Mouse (Mus musculus): ENCODE results near the gene Zmynd10. TPM values are rescaled to one million over a fixed set of nuclear protein-coding genes. Genes with fewer than 3 reads are reported as not detected.

Zmynd10 gene
- polyA plus RNA-seq, 1 experiment from 2014 or later, result 0.22 TPM

GRCm38 (mm10) chr9:107581584-107581983, 34.5 kb downstream of the Zmynd10 start:
- H3K9me3 ChIP-seq (replicated peaks), result no peaks in the 10 kb centered on the region
- peaks cover 11% of the 10 kb centered on the region for H3K36me3 ChIP-seq
- no peak overlapping the region for H3K27ac ChIP-seq (ENCODE audit: poor library complexity, severe bottlenecking)
- peak overlapping the region; percentile 94 for H3K4me2 ChIP-seq
- WGBS, result 77% methylated on average over 4 of the region's 4 CpGs
- H3K27me3 ChIP-seq (replicated peaks), result no peaks in the 10 kb centered on the region
- H3K4me1 ChIP-seq (replicated peaks), result peaks cover 37% of the 10 kb centered on the region
- peak overlapping the region; percentile 67 for H3K4me3 ChIP-seq
- H3K9ac ChIP-seq, result peak overlapping the region; percentile 87; the same call in 1 of the 2 replicates
- no peak for ATAC-seq (ENCODE audit: insufficient number of reproducible peaks, low FRiP score)

DNA sequence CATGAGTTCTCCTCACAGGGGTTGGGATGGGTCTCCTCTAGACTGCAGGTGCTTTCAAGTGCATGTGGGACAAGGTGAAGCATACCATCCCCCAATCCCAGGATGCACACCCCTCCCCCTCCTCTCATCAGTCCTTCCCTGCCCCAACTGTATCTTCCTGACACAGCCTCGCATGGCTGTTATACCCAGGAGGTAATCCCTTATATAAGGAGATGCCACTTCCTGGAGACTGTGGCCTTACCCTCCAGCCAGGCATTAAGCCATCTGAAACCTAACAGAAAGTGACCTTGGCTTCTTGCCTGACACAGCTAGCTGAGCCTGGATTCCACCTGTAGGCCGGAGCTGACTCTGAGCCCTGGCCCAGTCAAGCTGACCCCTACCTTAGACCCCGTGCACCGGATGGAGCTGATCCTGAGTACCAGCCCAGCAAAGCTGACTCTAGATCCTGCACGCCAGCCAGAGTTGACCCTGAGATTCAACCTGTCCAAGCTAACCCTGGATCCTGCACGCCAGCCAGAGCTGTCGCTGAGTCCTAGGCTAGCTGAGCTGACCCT, 35.5 kb downstream of the Zmynd10 start:
- ATAC-seq (ENCODE audit: insufficient number of reproducible peaks, low FRiP score), result no peak
- no peaks in the 10 kb centered on the region for H3K9me3 ChIP-seq (replicated peaks)
- H3K4me2 ChIP-seq, result no peak overlapping the region
- peaks cover 29% of the 10 kb centered on the region for H3K4me1 ChIP-seq (replicated peaks)
- no peak overlapping the region for H3K9ac ChIP-seq
- no peak overlapping the region for H3K27ac ChIP-seq (ENCODE audit: poor library complexity, severe bottlenecking)
- H3K36me3 ChIP-seq, result peaks cover 11% of the 10 kb centered on the region
- no peaks in the 10 kb centered on the region for H3K27me3 ChIP-seq (replicated peaks)
- WGBS, result 85% methylated on average over 7 of the region's 7 CpGs
- H3K4me3 ChIP-seq, result no peak overlapping the region

DNA sequence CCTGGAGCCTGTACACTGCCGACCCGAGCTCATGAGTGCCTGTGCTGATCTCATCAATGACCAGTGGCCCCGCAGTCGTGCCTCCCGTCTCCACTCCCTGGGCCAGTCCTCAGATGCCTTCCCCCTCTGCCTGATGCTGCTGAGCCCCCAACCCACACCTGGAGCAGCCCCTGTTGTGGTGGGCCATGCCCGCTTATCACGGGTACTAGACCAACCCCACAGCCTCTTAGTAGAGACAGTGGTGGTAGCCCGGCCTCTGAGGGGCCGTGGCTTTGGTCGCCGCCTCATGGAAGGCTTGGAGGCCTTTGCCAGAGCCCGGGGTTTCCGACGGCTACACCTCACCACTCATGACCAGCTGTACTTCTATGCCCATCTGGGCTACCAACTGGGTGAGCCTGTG, 36.1 kb downstream of the Zmynd10 start:
- Histone ChIP-seq H3K4me2 (no peak overlapping the region), H3K27me3 (replicated peaks) (no peaks in the 10 kb centered on the region), H3K27ac (ENCODE audit: poor library complexity, severe bottlenecking) (no peak overlapping the region), H3K4me1 (replicated peaks) (peaks cover 29% of the 10 kb centered on the region), H3K9me3 (replicated peaks) (no peaks in the 10 kb centered on the region), H3K4me3 (no peak overlapping the region), H3K9ac (no peak overlapping the region), H3K36me3 (peaks cover 11% of the 10 kb centered on the region)
- 88% methylated on average over 14 of the region's 14 CpGs for WGBS
- no peak for ATAC-seq (ENCODE audit: insufficient number of reproducible peaks, low FRiP score)

DNA sequence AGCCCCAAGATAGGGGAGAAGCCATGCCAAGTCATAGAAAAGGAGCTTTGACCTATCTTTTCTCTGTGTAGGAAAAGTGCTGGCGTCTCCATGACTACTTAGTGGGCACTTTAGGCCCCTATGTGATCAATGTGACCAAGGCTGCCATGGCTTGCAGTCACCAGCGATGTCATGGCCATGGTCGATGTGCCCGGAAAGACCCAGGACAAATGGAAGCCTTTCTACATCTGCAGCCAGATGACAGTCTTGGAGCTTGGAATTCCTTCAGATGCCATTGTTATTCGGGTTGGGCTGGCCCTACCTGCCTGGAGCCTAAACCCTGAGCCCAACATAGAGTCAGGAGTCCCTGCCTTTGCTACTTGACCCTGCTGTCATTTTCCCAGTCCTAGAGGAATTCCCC, 39.4 kb downstream of the Zmynd10 start:
- H3K9ac ChIP-seq, result no peak overlapping the region
- peaks cover 45% of the 10 kb centered on the region for H3K4me1 ChIP-seq (replicated peaks)
- no peak overlapping the region for H3K4me3 ChIP-seq
- 87% methylated on average over 5 of the region's 5 CpGs for WGBS
- no peaks in the 10 kb centered on the region for H3K27me3 ChIP-seq (replicated peaks)
- H3K36me3 ChIP-seq, result peaks cover 36% of the 10 kb centered on the region
- no peak for ATAC-seq (ENCODE audit: insufficient number of reproducible peaks, low FRiP score)
- peak overlapping the region; percentile 41 for H3K27ac ChIP-seq (ENCODE audit: poor library complexity, severe bottlenecking)
- peak overlapping the region; percentile 24 for H3K4me2 ChIP-seq
- no peaks in the 10 kb centered on the region for H3K9me3 ChIP-seq (replicated peaks)

- peak within 1 kb of the TSS; percentile 85 for H3K9ac ChIP-seq
- WGBS, result 11% methylated on average over 46 of the region's 46 CpGs
- H3K36me3 ChIP-seq, result peaks cover 43% of the 10 kb centered on the region
- peak within 1 kb of the TSS; percentile 84 for H3K4me3 ChIP-seq
- H3K4me2 ChIP-seq, result peak within 1 kb of the TSS; percentile 84
- ATAC-seq (ENCODE audit: insufficient number of reproducible peaks, low FRiP score), result peak; percentile 97
- peaks cover 38% of the 10 kb centered on the region for H3K4me1 ChIP-seq (replicated peaks)
- no peaks in the 10 kb centered on the region for H3K9me3 ChIP-seq (replicated peaks)
- H3K27me3 ChIP-seq (replicated peaks), result no peaks in the 10 kb centered on the region
- peak within 1 kb of the TSS; percentile 72 for H3K27ac ChIP-seq (ENCODE audit: poor library complexity, severe bottlenecking)
These were observed 40.1 kb downstream of the Zmynd10 start, which contains the start of gene Ifrd2 for GRCm38 (mm10) chr9:107586974-107587832. TSS of gene Ifrd2 (plus strand) at chr9:107587642.

GRCm38 (mm10) chr9:107587833-107588639, 40.9 kb downstream of the Zmynd10 start:
- peaks cover 49% of the 10 kb centered on the region for H3K36me3 ChIP-seq
- H3K27ac ChIP-seq (ENCODE audit: poor library complexity, severe bottlenecking), result peak overlapping the region; percentile 72
- ATAC-seq (ENCODE audit: insufficient number of reproducible peaks, low FRiP score), result peak; percentile 6; the same call in 1 of the 2 replicates

DNA sequence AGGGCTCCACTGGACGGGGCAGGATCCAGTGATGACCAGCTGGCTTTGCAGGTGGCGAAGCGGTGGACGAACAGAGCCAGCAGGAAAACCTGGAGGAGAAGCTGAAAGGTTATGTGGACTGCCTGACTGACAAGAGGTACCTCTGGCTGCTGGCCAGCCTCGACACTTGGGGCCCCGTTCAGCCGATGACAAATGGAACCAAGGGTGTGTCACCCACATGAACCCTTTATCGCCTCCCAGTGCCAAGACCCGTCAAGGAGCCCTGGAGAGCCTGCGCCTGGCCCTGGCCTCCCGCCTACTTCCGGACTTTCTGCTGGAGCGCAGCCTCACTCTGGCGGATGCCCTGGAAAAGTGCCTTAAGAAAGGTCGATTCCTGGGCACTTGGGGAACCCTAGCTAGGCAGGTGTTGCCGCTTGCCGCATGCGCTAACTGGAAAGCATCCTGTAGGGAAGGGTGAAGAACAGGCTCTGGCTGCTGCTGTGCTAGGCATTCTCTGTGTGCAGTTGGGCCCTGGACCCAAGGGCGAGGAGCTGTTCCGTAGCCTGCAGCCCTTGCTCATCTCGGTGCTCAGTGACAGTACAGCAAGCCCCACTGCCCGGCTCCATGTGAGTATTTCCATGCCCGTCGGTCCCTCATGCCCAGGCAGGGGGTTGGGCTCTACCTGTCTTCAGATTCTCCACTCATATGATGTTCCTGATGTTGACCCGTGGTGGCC, 43.1 kb downstream of the Zmynd10 start:
- Histone ChIP-seq H3K9ac (peak overlapping the region; percentile 21; the same call in 1 of the 2 replicates), H3K27ac (ENCODE audit: poor library complexity, severe bottlenecking) (peak overlapping the region; percentile 58), H3K36me3 (peaks cover 56% of the 10 kb centered on the region), H3K4me1 (replicated peaks) (peaks cover 55% of the 10 kb centered on the region), H3K9me3 (replicated peaks) (no peaks in the 10 kb centered on the region), H3K4me2 (peak overlapping the region; percentile 84), H3K27me3 (replicated peaks) (no peaks in the 10 kb centered on the region), H3K4me3 (0 out of 2 replicates have a peak overlapping the region, but pooled peaks have one; percentile 84)
- ATAC-seq (ENCODE audit: insufficient number of reproducible peaks, low FRiP score), result no peak
- WGBS, result 74% methylated on average over 25 of the region's 25 CpGs

More at GRCm38 (mm10) chr9:107587833-107588639, 40.9 kb downstream of the Zmynd10 start:
- 1% methylated on average over 33 of the region's 33 CpGs for WGBS
- no peaks in the 10 kb centered on the region for H3K27me3 ChIP-seq (replicated peaks)
- H3K4me1 ChIP-seq (replicated peaks), result peaks cover 45% of the 10 kb centered on the region
- peak overlapping the region; percentile 84 for H3K4me2 ChIP-seq
- peak overlapping the region; percentile 85 for H3K9ac ChIP-seq
- H3K4me3 ChIP-seq, result peak overlapping the region; percentile 84
- H3K9me3 ChIP-seq (replicated peaks), result no peaks in the 10 kb centered on the region

GRCm38 (mm10) chr9:107590773-107591060, 43.6 kb downstream of the Zmynd10 start:
- Histone ChIP-seq H3K27me3 (replicated peaks) (no peaks in the 10 kb centered on the region), H3K27ac (ENCODE audit: poor library complexity, severe bottlenecking) (no peak overlapping the region), H3K36me3 (peaks cover 56% of the 10 kb centered on the region), H3K4me3 (no peak overlapping the region), H3K4me1 (replicated peaks) (peaks cover 55% of the 10 kb centered on the region), H3K9ac (no peak overlapping the region; the same call in 1 of the 2 replicates), H3K9me3 (replicated peaks) (no peaks in the 10 kb centered on the region), H3K4me2 (no peak overlapping the region)
- ATAC-seq (ENCODE audit: insufficient number of reproducible peaks, low FRiP score), result no peak
- 91% methylated on average over 6 of the region's 6 CpGs for WGBS

- no peaks in the 10 kb centered on the region for H3K9me3 ChIP-seq (replicated peaks)
- no peak overlapping the region for H3K4me3 ChIP-seq
- peaks cover 66% of the 10 kb centered on the region for H3K4me1 ChIP-seq (replicated peaks)
- H3K9ac ChIP-seq, result peak overlapping the region; percentile 47; the same call in 1 of the 2 replicates
- ATAC-seq (ENCODE audit: insufficient number of reproducible peaks, low FRiP score), result no peak
- peaks cover 59% of the 10 kb centered on the region for H3K36me3 ChIP-seq
- H3K27me3 ChIP-seq (replicated peaks), result 0 out of 2 replicates have a peak, but pooled peaks cover under 1% of the 10 kb centered on the region
- 78% methylated on average over 11 of the region's 11 CpGs for WGBS
- H3K4me2 ChIP-seq, result peak overlapping the region; percentile 17; the same call in 1 of the 2 replicates
- peak overlapping the region; percentile 12; the same call in 1 of the 2 replicates for H3K27ac ChIP-seq (ENCODE audit: poor library complexity, severe bottlenecking)
These were observed 46.2 kb downstream of the Zmynd10 start for GRCm38 (mm10) chr9:107593101-107593976.
